Mouse (Mus musculus) C2C12 (cell line): Measurements from ENCODE around the gene Ppp1r3c.

Source experiments
- CEBPB ChIP-seq: IDR thresholded peaks from one replicate; pipeline ENCODE4 v1.6.1; 2011; ENCODE audit warnings: low read depth, mild to moderate bottlenecking, control low read depth, moderate library complexity
- CTCF ChIP-seq: IDR thresholded peaks from one replicate; pipeline ENCODE4 v1.5.1; 2011; ENCODE audit not compliant: control insufficient read depth, insufficient read depth, insufficient read length
- MYOD1 ChIP-seq: IDR thresholded peaks from one replicate; pipeline ENCODE4 v1.6.1; 2011; ENCODE audit warnings: low read depth; ENCODE audit not compliant: control insufficient read depth, insufficient read length
- MYOG ChIP-seq: IDR thresholded peaks from one replicate; pipeline ENCODE4 v1.6.1; 2011; ENCODE audit not compliant: control insufficient read depth, insufficient read length; ENCODE audit errors: extremely low read depth
- USF1 ChIP-seq: IDR thresholded peaks from one replicate; pipeline ENCODE4 v1.6.1; 2011; ENCODE audit warnings: low read depth, mild to moderate bottlenecking, control low read depth, moderate library complexity

- no peak for TF ChIP-seq CTCF
- TF ChIP-seq USF1, result no peak
- TF ChIP-seq MYOD1, result no peak
- no peak for TF ChIP-seq MYOG
- no peak for TF ChIP-seq CEBPB
Observed at GRCm38 (mm10) chr19:36714492-36714891, 22.0 kb downstream of the Ppp1r3c start.
